Mouse (Mus musculus) C2C12 (cell line): ENCODE measurements around the gene Ttc23.

Experiments
- CEBPB ChIP-seq: IDR thresholded peaks from one replicate; pipeline ENCODE4 v1.6.1; 2011; ENCODE audit warnings: low read depth, mild to moderate bottlenecking, control low read depth, moderate library complexity
- CTCF ChIP-seq: IDR thresholded peaks from one replicate; pipeline ENCODE4 v1.5.1; 2011; ENCODE audit not compliant: control insufficient read depth, insufficient read depth, insufficient read length
- MAX ChIP-seq: IDR thresholded peaks from one replicate; pipeline ENCODE4 v1.6.1; 2011; ENCODE audit warnings: mild to moderate bottlenecking, control low read depth
- MYOG ChIP-seq: IDR thresholded peaks from one replicate; pipeline ENCODE4 v1.6.1; 2011; ENCODE audit not compliant: control insufficient read depth, insufficient read length; ENCODE audit errors: extremely low read depth
- USF1 ChIP-seq: IDR thresholded peaks from one replicate; pipeline ENCODE4 v1.6.1; 2011; ENCODE audit warnings: low read depth, mild to moderate bottlenecking, control low read depth, moderate library complexity

GRCm38 (mm10) chr7:67613795-67614463 is 33.3 kb upstream of the Ttc23 start:
- TF ChIP-seq CTCF = no peak
- no peak for TF ChIP-seq MAX
- TF ChIP-seq USF1 = no peak
- no peak for TF ChIP-seq CEBPB
- no peak for TF ChIP-seq MYOG
